Comparison of ENCODE assay signal across 8 mouse cellular contexts in the genomic region with DNA sequence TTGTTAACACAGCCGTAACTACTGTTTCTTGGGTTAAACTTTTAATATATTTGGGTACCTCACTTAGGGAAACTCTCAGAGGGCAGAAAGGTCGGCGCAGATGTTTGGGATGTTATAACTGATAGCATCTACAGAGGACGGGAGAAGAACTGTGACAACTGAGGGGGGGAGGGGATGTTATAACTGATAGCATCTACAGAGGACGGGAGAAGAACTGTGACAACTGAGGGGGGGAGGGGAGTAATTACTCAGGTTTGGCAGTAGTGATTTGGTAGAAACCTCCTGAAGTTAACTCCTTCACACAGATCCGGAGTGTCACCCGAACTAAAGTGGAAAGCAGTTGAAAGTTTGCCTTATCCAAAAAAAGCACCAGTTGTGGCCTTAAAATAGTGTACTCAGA. TPM values are rescaled to one million over a fixed set of nuclear protein-coding genes. Genes with fewer than 3 reads are reported as not detected.
DNase-seq lines count a peak whose midpoint lies in the region; ATAC-seq and TF ChIP-seq lines count a peak whose summit lies in the region.

No protein-coding gene starts in this region.

- H3K36me3 ChIP-seq in kidney, embryonic 16.5 days (ENCODE audit: insufficient read depth, low read length), result no peaks in the 10 kb centered on the region
- H3K36me3 ChIP-seq in intestine, embryonic 15.5 days, result no peaks in the 10 kb centered on the region
- H3K36me3 ChIP-seq in midbrain, postnatal 0 days (ENCODE audit: insufficient read depth, low read length), result no peaks in the 10 kb centered on the region

- peak overlapping the region; percentile 85 for H3K4me2 ChIP-seq in kidney, embryonic 16.5 days (replicated peaks; ENCODE audit: low read depth, low read length)
- peak overlapping the region; percentile 79 for H3K4me2 ChIP-seq in intestine, embryonic 15.5 days (replicated peaks)
- peak overlapping the region; percentile 84 for H3K4me2 ChIP-seq in midbrain, postnatal 0 days (ENCODE audit: low read depth, low read length, poor library complexity, severe bottlenecking)

- peaks cover 16% of the 10 kb centered on the region; the same call in 1 of the 2 replicates for H3K4me1 ChIP-seq in kidney, embryonic 16.5 days (ENCODE audit: insufficient read depth, low read length)
- peaks cover 4% of the 10 kb centered on the region; the same call in 1 of the 2 replicates for H3K4me1 ChIP-seq in brown adipose tissue, adult 24 weeks (ENCODE audit: control insufficient read depth, insufficient read depth, insufficient read length, low read length)
- H3K4me1 ChIP-seq in intestine, embryonic 15.5 days (replicated peaks), result peaks cover 13% of the 10 kb centered on the region; the same call in 1 of the 2 replicates
- H3K4me1 ChIP-seq in midbrain, postnatal 0 days (ENCODE audit: insufficient read depth, low read length), result peaks cover 4% of the 10 kb centered on the region; the same call in 1 of the 2 replicates

- 4% methylated on average over 7 of the region's 7 CpGs for WGBS in kidney, embryonic 16.5 days
- 8% methylated on average over 7 of the region's 7 CpGs for WGBS in intestine, embryonic 15.5 days
- WGBS in midbrain, postnatal 0 days, result 16% methylated on average over 7 of the region's 7 CpGs

- DNase-seq in kidney, postnatal 4 days, result no peak
- no peak for DNase-seq in midbrain, postnatal 0 days (ENCODE audit: low spot score)
- DNase-seq in gastrocnemius, postnatal 10 days, result no peak
- no peak for DNase-seq in kidney, postnatal 25 days
- DNase-seq in urinary bladder, postnatal 36 days (ENCODE audit: low spot score in 2 of 2), result no peak

- no peak for ATAC-seq in kidney, embryonic 16.5 days (ENCODE audit: low FRiP score, low TSS enrichment)
- ATAC-seq in intestine, embryonic 15.5 days, result no peak
- peak; percentile 18; the same call in 1 of the 2 replicates for ATAC-seq in midbrain, postnatal 0 days (ENCODE audit: low FRiP score)

- no peaks in the 10 kb centered on the region for H3K9me3 ChIP-seq in kidney, embryonic 16.5 days (ENCODE audit: low read length)
- no peaks in the 10 kb centered on the region for H3K9me3 ChIP-seq in intestine, embryonic 15.5 days
- no peaks in the 10 kb centered on the region for H3K9me3 ChIP-seq in midbrain, postnatal 0 days (ENCODE audit: low read length)

- no peaks in the 10 kb centered on the region for H3K27me3 ChIP-seq in kidney, embryonic 16.5 days (ENCODE audit: insufficient read depth, low read length)
- H3K27me3 ChIP-seq in intestine, embryonic 15.5 days (replicated peaks), result no peaks in the 10 kb centered on the region
- H3K27me3 ChIP-seq in midbrain, postnatal 0 days (ENCODE audit: insufficient read depth, low read length), result no peaks in the 10 kb centered on the region

- H3K9ac ChIP-seq in kidney, embryonic 16.5 days (replicated peaks; ENCODE audit: low read length), result peak overlapping the region; percentile 82
- peak overlapping the region; percentile 68 for H3K9ac ChIP-seq in intestine, embryonic 15.5 days
- peak overlapping the region; percentile 51 for H3K9ac ChIP-seq in midbrain, postnatal 0 days (replicated peaks; ENCODE audit: low read length, poor library complexity, severe bottlenecking)

- no peak for TF ChIP-seq CTCF in midbrain, postnatal 0 days (IDR thresholded peaks at IDR 0.05)

- peak overlapping the region; percentile 63 for H3K27ac ChIP-seq in kidney, embryonic 16.5 days (ENCODE audit: low read length)
- H3K27ac ChIP-seq in brown adipose tissue, adult 24 weeks (replicated peaks; ENCODE audit: low read depth, low read length), result peak overlapping the region; percentile 91
- peak overlapping the region; percentile 15; the same call in 1 of the 2 replicates for H3K27ac ChIP-seq in intestine, embryonic 15.5 days
- no peak overlapping the region for H3K27ac ChIP-seq in midbrain, postnatal 0 days (ENCODE audit: low read depth, low read length)

- peak overlapping the region; percentile 89 for H3K4me3 ChIP-seq in kidney, embryonic 16.5 days (ENCODE audit: low read length)
- H3K4me3 ChIP-seq in brown adipose tissue, adult 24 weeks (ENCODE audit: insufficient read depth, low read depth, low read length), result peak overlapping the region; percentile 75
- peak overlapping the region; percentile 86 for H3K4me3 ChIP-seq in intestine, embryonic 15.5 days (replicated peaks)
- H3K4me3 ChIP-seq in midbrain, postnatal 0 days (ENCODE audit: low read depth, low read length), result peak overlapping the region; percentile 92

RNA-seq across cellular contexts. Expression of a gene that starts 0.7 kb away (rescaled TPM):
- 0.24 TPM in 1 of 2 replicates, not detected in the other for polyA plus RNA-seq in kidney, embryonic 16.5 days (2015; fragmentation: Nextera tagmentation; extraction: Ambion mirVana)
- polyA plus RNA-seq in brown adipose tissue, adult 24 weeks (2012; ENCODE audit: insufficient read depth, insufficient read length, missing spikeins), result not detected in 2 replicates
- polyA plus RNA-seq in intestine, embryonic 15.5 days (2015; fragmentation: Nextera tagmentation; extraction: Ambion mirVana), result 0.15 and 0.60 TPM in 2 replicates
- total RNA-seq in midbrain, postnatal 0 days (2014; rRNA removed), result 0.19 TPM in 1 of 2 replicates, not detected in the other
- polyA plus RNA-seq in midbrain, postnatal 0 days (2015; fragmentation: Nextera tagmentation; extraction: Ambion mirVana), result 0.18 and 0.26 TPM in 2 replicates
- not detected for total RNA-seq in gastrocnemius, postnatal 10 days (2021)

RNA-seq across cellular contexts. Expression of a gene that starts 0.9 kb away (rescaled TPM):
- 10.4 and 11.1 TPM in 2 replicates for polyA plus RNA-seq in kidney, embryonic 16.5 days (2015; fragmentation: Nextera tagmentation; extraction: Ambion mirVana)
- polyA plus RNA-seq in brown adipose tissue, adult 24 weeks (2012; ENCODE audit: insufficient read depth, insufficient read length, missing spikeins), result 6.5 and 8.6 TPM in 2 replicates
- 13.1 and 15.7 TPM in 2 replicates for polyA plus RNA-seq in intestine, embryonic 15.5 days (2015; fragmentation: Nextera tagmentation; extraction: Ambion mirVana)
- total RNA-seq in midbrain, postnatal 0 days (2014; rRNA removed), result 26.7 and 30.7 TPM in 2 replicates
- 8.4 and 9.1 TPM in 2 replicates for polyA plus RNA-seq in midbrain, postnatal 0 days (2015; fragmentation: Nextera tagmentation; extraction: Ambion mirVana)
- total RNA-seq in gastrocnemius, postnatal 10 days (2021), result 10 to 100 TPM in 1 of 2 experiments, 1 to 10 TPM in 1; 6.9 to 10.9 TPM

RNA-seq across cellular contexts. Expression of a gene that starts 51.3 kb away (rescaled TPM):
- 155 and 163 TPM in 2 replicates for polyA plus RNA-seq in kidney, embryonic 16.5 days (2015; fragmentation: Nextera tagmentation; extraction: Ambion mirVana)
- polyA plus RNA-seq in brown adipose tissue, adult 24 weeks (2012; ENCODE audit: insufficient read depth, insufficient read length, missing spikeins), result 60.4 and 82.4 TPM in 2 replicates
- 145 and 158 TPM in 2 replicates for polyA plus RNA-seq in intestine, embryonic 15.5 days (2015; fragmentation: Nextera tagmentation; extraction: Ambion mirVana)
- total RNA-seq in midbrain, postnatal 0 days (2014; rRNA removed), result 63.8 and 89.9 TPM in 2 replicates
- 134 and 140 TPM in 2 replicates for polyA plus RNA-seq in midbrain, postnatal 0 days (2015; fragmentation: Nextera tagmentation; extraction: Ambion mirVana)
- 10 to 100 TPM; 41.8 to 48.8 TPM for total RNA-seq in gastrocnemius, postnatal 10 days (2021)
